ENCODE assay signal across 14 mouse cellular contexts in the genomic region with DNA sequence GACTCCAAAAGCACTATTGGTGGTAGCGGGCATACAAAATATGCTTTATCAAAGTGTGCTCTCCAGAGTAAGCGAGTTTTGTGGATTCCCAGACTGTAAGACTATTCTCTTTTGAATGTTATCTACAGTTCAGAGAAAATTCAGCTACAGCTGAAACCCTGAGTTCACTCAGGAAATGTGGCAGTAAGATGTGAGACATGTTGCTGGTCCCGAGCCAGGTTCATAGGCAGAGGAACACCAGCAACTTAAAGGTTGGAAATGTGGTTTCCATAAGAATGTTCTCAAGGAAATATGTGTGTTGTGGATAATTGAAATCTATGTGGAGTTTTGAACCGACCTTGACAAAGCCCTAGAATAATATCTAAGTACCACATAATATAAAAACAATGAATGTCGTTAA.
"Had no signal": no experiment of that assay in that cellular context is flagged by ENCODE, and none has a peak within 500 bp of the region (broad histone marks: within the 10 kb centered on the region; RNA-seq: fewer than 3 reads in every experiment).

No protein-coding gene starts in this region.

- H3K9me3 ChIP-seq: kidney, embryonic 15.5 days; limb, embryonic 13.5 days; liver, embryonic 15.5 days; midbrain, embryonic 15.5 days; neural tube, embryonic 12.5 days had no signal

- H3K27me3 ChIP-seq: kidney, embryonic 15.5 days; limb, embryonic 13.5 days; liver, embryonic 15.5 days; megakaryocyte, embryonic 14.5 days; midbrain, embryonic 15.5 days; neural tube, embryonic 12.5 days had no signal

- DNase-seq: kidney, postnatal 14 days; lung, adult 2 months; lung, postnatal 14 days; thymus, postnatal 4 days had no signal

- H3K9ac ChIP-seq: kidney, embryonic 15.5 days; limb, embryonic 13.5 days; liver, embryonic 15.5 days; midbrain, embryonic 15.5 days; neural tube, embryonic 12.5 days had no signal

- H3K36me3 ChIP-seq: kidney, embryonic 15.5 days; limb, embryonic 13.5 days; liver, embryonic 15.5 days; midbrain, embryonic 15.5 days; neural tube, embryonic 12.5 days had no signal

- ATAC-seq: midbrain, embryonic 15.5 days had no signal

- H3K4me2 ChIP-seq: kidney, embryonic 15.5 days; limb, embryonic 13.5 days; liver, embryonic 11.5 days; liver, embryonic 15.5 days; midbrain, embryonic 11.5 days; midbrain, embryonic 15.5 days; neural tube, embryonic 12.5 days had no signal

- H3K27ac ChIP-seq: kidney, embryonic 15.5 days; limb, embryonic 13.5 days; liver, embryonic 15.5 days; macrophage; midbrain, embryonic 15.5 days; neural tube, embryonic 12.5 days; stomach, postnatal 0 days had no signal

- H3K4me1 ChIP-seq: kidney, embryonic 15.5 days; limb, embryonic 13.5 days; liver, embryonic 15.5 days; megakaryocyte, embryonic 14.5 days; midbrain, embryonic 15.5 days; neural tube, embryonic 12.5 days had no signal

- H3K4me3 ChIP-seq: kidney, embryonic 15.5 days; limb, embryonic 13.5 days; liver, embryonic 15.5 days; megakaryocyte, embryonic 14.5 days; midbrain, embryonic 15.5 days; neural tube, embryonic 12.5 days had no signal
